Mouse (Mus musculus) frontal cortex, postnatal 10 days (tissue): ENCODE measurements at regions not wholly inside any gene's neighbourhood (a gene's known extent, or its start where the extent isn't known, plus 50 kb on each side); places are given as distances from the start of the nearest gene placed in this dataset.
"Not testable (repeated sequence)": the region's sequence is repeated elsewhere in the genome, so short reads cannot be mapped to it uniquely, and the experiment has no call there.

Source experiments
- DNase-seq, 2 experiments: peaks; one replicate each; pipeline ENCODE4 v3.0.0; 2022; ENCODE audit warnings: low spot score in 2 of 2, mixed read lengths in 1 of 2

- no peak for DNase-seq
Observed at GRCm38 (mm10) chr13:52268279-52268678, 262.8 kb downstream of the Diras2 start.

- no peak for DNase-seq
Observed at GRCm38 (mm10) chr13:52273502-52274246, 257.4 kb downstream of the Diras2 start.

- no peak for DNase-seq
Observed at GRCm38 (mm10) chr13:52275196-52275595, 255.9 kb downstream of the Diras2 start.

GRCm38 (mm10) chr13:52275675-52276074, 255.4 kb downstream of the Diras2 start:
- DNase-seq = peak in 1 of 2 experiments; percentile 43

GRCm38 (mm10) chr13:52277195-52277594, 253.9 kb downstream of the Diras2 start:
- DNase-seq = no peak

- no peak for DNase-seq
Observed at GRCm38 (mm10) chr13:52278831-52279230, 252.2 kb downstream of the Diras2 start.

- DNase-seq = no peak
Observed at GRCm38 (mm10) chr13:52279281-52279969, 251.7 kb downstream of the Diras2 start.

- no peak for DNase-seq
Observed at GRCm38 (mm10) chr13:52279970-52280348, 251.1 kb downstream of the Diras2 start.

GRCm38 (mm10) chr13:52281271-52281670, 249.8 kb downstream of the Diras2 start:
- no peak for DNase-seq

GRCm38 (mm10) chr13:52282500-52282899, 248.6 kb downstream of the Diras2 start:
- peak; percentile 50 to 56 for DNase-seq

GRCm38 (mm10) chr13:52283456-52283855, 247.6 kb downstream of the Diras2 start:
- no peak for DNase-seq

GRCm38 (mm10) chr13:52284026-52284801, 246.9 kb downstream of the Diras2 start:
- DNase-seq = no peak

- DNase-seq = no peak
Observed at GRCm38 (mm10) chr13:52288400-52288799, 242.7 kb downstream of the Diras2 start.

GRCm38 (mm10) chr13:52295847-52296246, 235.2 kb downstream of the Diras2 start:
- DNase-seq = no peak

- DNase-seq = no peak
Observed at GRCm38 (mm10) chr13:52296541-52297276, 234.4 kb downstream of the Diras2 start.

GRCm38 (mm10) chr13:52297277-52297623, 233.8 kb downstream of the Diras2 start:
- DNase-seq = no peak

- DNase-seq = no peak
Observed at GRCm38 (mm10) chr13:52298362-52298761, 232.7 kb downstream of the Diras2 start.

- DNase-seq = not testable (repeated sequence)
Observed at GRCm38 (mm10) chr13:52305328-52305727, 225.8 kb downstream of the Diras2 start.

GRCm38 (mm10) chr13:52306783-52307440, 224.2 kb downstream of the Diras2 start:
- no peak for DNase-seq

- no peak for DNase-seq
Observed at GRCm38 (mm10) chr13:52310954-52311353, 220.1 kb downstream of the Diras2 start.

- no peak for DNase-seq
Observed at GRCm38 (mm10) chr13:52318276-52318675, 212.8 kb downstream of the Diras2 start.
